Mouse (Mus musculus) B cell, adult 67 days (primary cell): ENCODE data around the gene Cep170b. TPM values are rescaled to one million over a fixed set of nuclear protein-coding genes. Genes with fewer than 3 reads are reported as not detected.

ENCODE experiments used
- total RNA-seq, 2 experiments: library from RNA; stranded (reverse); gene quantifications; 4 replicates each; pipeline ENCODE4 v1.2.4; 2023

Gene Cep170b
- 10 to 100 TPM in 1 of 2 experiments, 1 to 10 TPM in 1; 6.8 to 13.9 TPM for total RNA-seq

GRCm38 (mm10) chr12:112720216-112720615 lies at the start of gene Cep170b:
Gene Cep170b (plus strand): TSS chr12:112720455.

GRCm38 (mm10) chr12:112674132-112675011 lies 45.9 kb upstream of the Cep170b start, which contains the start of gene Akt1:
Gene Akt1 (minus strand): TSS chr12:112674884.

GRCm38 (mm10) chr12:112678555-112679026 lies 41.7 kb upstream of the Cep170b start, which contains the start of gene Zbtb42:
Gene Zbtb42 (plus strand): TSS chr12:112678828.

GRCm38 (mm10) chr12:112760154-112760926 lies 40.1 kb downstream of the Cep170b start, which contains the start of gene Pld4:
Gene Pld4 (plus strand): TSS chr12:112760655.

Other genes starting within 250 kb of the Cep170b start
- gene A530016L24Rik, start 231.0 kb upstream of the Cep170b start, total RNA-seq: not detected
- not detected for gene Tmem179, start 203.7 kb upstream of the Cep170b start, total RNA-seq
- gene Inf2, start 131.7 kb upstream of the Cep170b start, total RNA-seq: 10 to 100 TPM; 26.3 to 26.8 TPM
- gene Adssl1, start 100.4 kb upstream of the Cep170b start, total RNA-seq: 1 to 10 TPM; 4.5 to 8.2 TPM
- 10 to 100 TPM; 21.2 to 37.6 TPM for gene Siva1, start 75.8 kb upstream of the Cep170b start, total RNA-seq
- 100 to 1,000 TPM; 105 to 106 TPM for gene Akt1, start 45.6 kb upstream of the Cep170b start, total RNA-seq
- 1 to 10 TPM; 2.3 to 3.3 TPM for gene Zbtb42, start 41.6 kb upstream of the Cep170b start, total RNA-seq
- 100 to 1,000 TPM; 377 to 378 TPM for gene Pld4, start 40.2 kb downstream of the Cep170b start, total RNA-seq
- gene Ahnak2, start 82.2 kb downstream of the Cep170b start, total RNA-seq: under 1 TPM; 0.12 to 0.26 TPM
- gene Clba1, start 88.5 kb downstream of the Cep170b start, total RNA-seq: 1 to 10 TPM; 1.3 to 1.6 TPM
- gene Cdca4, start 109.0 kb downstream of the Cep170b start, total RNA-seq: 10 to 100 TPM; 29.2 to 31.9 TPM
- gene Gpr132, start 147.8 kb downstream of the Cep170b start, total RNA-seq: 10 to 100 TPM; 47.5 to 55.4 TPM
- 1 to 10 TPM in 1 of 2 experiments, under 1 TPM in 1; 0.77 to 3.4 TPM for gene Jag2, start 209.3 kb downstream of the Cep170b start, total RNA-seq
- 10 to 100 TPM; 13.0 to 14.9 TPM for gene Nudt14, start 221.7 kb downstream of the Cep170b start, total RNA-seq